Mouse (Mus musculus): ENCODE measurements around the gene Morn4.

Morn4 gene

GRCm38 (mm10) chr19:42086166-42086565 lies at the start of gene Morn4:
Morn4 (minus strand) TSS chr19:42086357.
- peak; percentile 98 for DNase-seq

- no peak for DNase-seq
Observed at GRCm38 (mm10) chr19:42135070-42135469, 48.9 kb upstream of the Morn4 start.

- DNase-seq, result no peak
Observed at GRCm38 (mm10) chr19:42131101-42131500, 44.9 kb upstream of the Morn4 start.

GRCm38 (mm10) chr19:42130294-42130606 lies 44.1 kb upstream of the Morn4 start:
- no peak for DNase-seq

- DNase-seq, result no peak
Observed at GRCm38 (mm10) chr19:42129509-42130293, 43.5 kb upstream of the Morn4 start.

- peak; percentile 98 for DNase-seq
Observed at GRCm38 (mm10) chr19:42128787-42129508, 42.8 kb upstream of the Morn4 start, which contains the start of gene Avpi1. Avpi1 (minus strand) TSS chr19:42129059.

GRCm38 (mm10) chr19:42128052-42128740 lies 42.0 kb upstream of the Morn4 start:
- DNase-seq, result no peak

- DNase-seq, result no peak
Observed at GRCm38 (mm10) chr19:42127024-42127423, 40.9 kb upstream of the Morn4 start.

GRCm38 (mm10) chr19:42126219-42126605 lies 40.1 kb upstream of the Morn4 start:
- DNase-seq, result no peak

- DNase-seq, result no peak
Observed at GRCm38 (mm10) chr19:42125501-42126218, 39.5 kb upstream of the Morn4 start.

GRCm38 (mm10) chr19:42124684-42125083 lies 38.5 kb upstream of the Morn4 start:
- DNase-seq, result no peak

GRCm38 (mm10) chr19:42120451-42120850 lies 34.3 kb upstream of the Morn4 start:
- no peak for DNase-seq

GRCm38 (mm10) chr19:42118596-42118995 lies 32.4 kb upstream of the Morn4 start:
- DNase-seq, result no peak

GRCm38 (mm10) chr19:42118142-42118541 lies 32.0 kb upstream of the Morn4 start:
- DNase-seq, result no peak

GRCm38 (mm10) chr19:42115783-42116335 lies 29.7 kb upstream of the Morn4 start:
- no peak for DNase-seq

GRCm38 (mm10) chr19:42104681-42105080 lies 18.5 kb upstream of the Morn4 start:
- DNase-seq, result no peak

- no peak for DNase-seq
Observed at GRCm38 (mm10) chr19:42099406-42099805, 13.2 kb upstream of the Morn4 start.

GRCm38 (mm10) chr19:42090637-42091141 lies 4.5 kb upstream of the Morn4 start:
- DNase-seq, result no peak

- peak; percentile 100 for DNase-seq
Observed at GRCm38 (mm10) chr19:42089748-42090595, 3.8 kb upstream of the Morn4 start, which contains the start of gene Pi4k2a. Pi4k2a (plus strand) TSS chr19:42090470.

GRCm38 (mm10) chr19:42089103-42089747 lies 3.1 kb upstream of the Morn4 start:
- peak; percentile 69 for DNase-seq

- no peak for DNase-seq
Observed at GRCm38 (mm10) chr19:42085690-42086089, 467 bp downstream of the Morn4 start.

All from retina, postnatal 1 day (tissue).